17 mouse cellular contexts compared by ENCODE assay signal in the genomic region with DNA sequence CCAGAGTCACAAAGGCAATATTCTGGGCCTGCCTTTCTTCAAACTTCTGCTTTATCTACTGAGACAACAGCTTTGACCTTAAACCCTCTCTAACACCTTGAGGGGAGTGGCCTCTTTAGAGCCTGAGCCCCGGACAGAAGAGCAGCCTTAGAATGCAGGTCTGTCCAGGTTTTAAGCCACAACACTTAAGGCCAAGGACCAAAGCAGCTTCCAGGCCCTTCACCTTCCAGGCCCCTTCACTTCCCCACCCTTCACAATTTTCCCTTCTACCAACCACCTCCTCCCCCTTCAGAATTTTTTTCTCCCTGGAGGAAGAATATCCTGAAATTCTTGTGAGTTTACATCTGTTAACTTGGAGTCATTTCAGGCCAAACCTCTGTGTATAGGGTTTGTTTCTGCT. TPM values are rescaled to one million over a fixed set of nuclear protein-coding genes. Genes with fewer than 3 reads are reported as not detected.
A peak's percentile ranks its signal among the peaks of the same experiment; 100 is the strongest.
DNase-seq lines count a peak whose midpoint lies in the region; ATAC-seq and TF ChIP-seq lines count a peak whose summit lies in the region.
"Had no signal": no experiment of that assay in that cellular context is flagged by ENCODE, and none has a peak within 500 bp of the region (broad histone marks: within the 10 kb centered on the region; RNA-seq: fewer than 3 reads in every experiment).

No protein-coding gene starts in this region.

- H3K9me3 ChIP-seq in hindbrain, postnatal 0 days (ENCODE audit: low read length), result no peaks in the 10 kb centered on the region
- no peaks in the 10 kb centered on the region for H3K9me3 ChIP-seq in midbrain, embryonic 16.5 days (replicated peaks; ENCODE audit: control insufficient read depth, low read length, poor library complexity, severe bottlenecking)
- H3K9me3 ChIP-seq: limb, embryonic 12.5 days had no signal

- 22% methylated on average over 1 of the region's 1 CpGs for WGBS in hindbrain, postnatal 0 days
- WGBS in midbrain, embryonic 16.5 days, result 0% methylated on average over 1 of the region's 1 CpGs
- 34% methylated on average over 1 of the region's 1 CpGs for WGBS in lung, adult 2 months

- H3K9ac ChIP-seq in hindbrain, postnatal 0 days (replicated peaks; ENCODE audit: low read length), result no peak overlapping the region
- H3K9ac ChIP-seq in midbrain, embryonic 16.5 days (ENCODE audit: low read depth, low read length), result peak overlapping the region; percentile 26; the same call in 1 of the 2 replicates
- H3K9ac ChIP-seq: limb, embryonic 12.5 days; liver, embryonic 14.5 days had no signal

- no peak for ATAC-seq in hindbrain, postnatal 0 days
- ATAC-seq in midbrain, embryonic 16.5 days, result no peak
- no peak for ATAC-seq in activated CD4-positive, CD25-positive, alpha-beta regulatory T cell, adult 4 months
- ATAC-seq: lung, postnatal 0 days had no signal

- peak; percentile 69 for DNase-seq in heart, adult 11 months
- DNase-seq in heart, postnatal 10 days, result no peak
- DNase-seq in ES-CJ7 (ENCODE audit: low read depth, low spot score), result peak; percentile 58
- no peak for DNase-seq in hindbrain, postnatal 0 days (ENCODE audit: low spot score)
- no peak for DNase-seq in urinary bladder, postnatal 4 days (ENCODE audit: low spot score in 2 of 2)
- DNase-seq in lung, adult 2 months, result no peak
- DNase-seq: adrenal gland, adult 2 months; cerebellum, adult 11 months; kidney, adult 8-10 months; kidney, postnatal 25 days; right cerebral cortex, postnatal 14 days had no signal

- H3K4me3 ChIP-seq in hindbrain, postnatal 0 days (ENCODE audit: low read length), result no peak overlapping the region
- H3K4me3 ChIP-seq in midbrain, embryonic 16.5 days (ENCODE audit: low read depth, low read length), result no peak overlapping the region
- no peak overlapping the region for H3K4me3 ChIP-seq in lung, adult 2 months (replicated peaks; ENCODE audit: extremely low read depth, low read depth, low read length)
- H3K4me3 ChIP-seq: limb, embryonic 12.5 days; megakaryocyte, embryonic 14.5 days had no signal

- H3K36me3 ChIP-seq in hindbrain, postnatal 0 days (ENCODE audit: insufficient read depth, low read length), result no peaks in the 10 kb centered on the region
- H3K36me3 ChIP-seq in midbrain, embryonic 16.5 days (ENCODE audit: control insufficient read depth, insufficient read depth, low read length), result no peaks in the 10 kb centered on the region
- H3K36me3 ChIP-seq: limb, embryonic 12.5 days had no signal

- TF ChIP-seq POLR2A in lung, adult 2 months (IDR thresholded peaks at IDR 0.05; ENCODE audit: borderline replicate concordance, extremely low read depth, low read depth, low read length), result no peak

- no peak for TF ChIP-seq CTCF in hindbrain, postnatal 0 days (IDR thresholded peaks at IDR 0.05; ENCODE audit: low read depth)
- TF ChIP-seq CTCF in lung, adult 2 months (IDR thresholded peaks at IDR 0.05; ENCODE audit: insufficient read depth, low read length), result no peak

- H3K4me2 ChIP-seq in hindbrain, postnatal 0 days (ENCODE audit: low read depth, low read length), result peak overlapping the region; percentile 49; the same call in 1 of the 2 replicates
- peak overlapping the region; percentile 36 for H3K4me2 ChIP-seq in midbrain, embryonic 16.5 days (ENCODE audit: low read length)
- H3K4me2 ChIP-seq: limb, embryonic 12.5 days had no signal

- no peaks in the 10 kb centered on the region for H3K4me1 ChIP-seq in hindbrain, postnatal 0 days (ENCODE audit: insufficient read depth, low read length)
- peaks cover 4% of the 10 kb centered on the region; the same call in 1 of the 2 replicates for H3K4me1 ChIP-seq in midbrain, embryonic 16.5 days (ENCODE audit: control insufficient read depth, insufficient read depth, low read length)
- H3K4me1 ChIP-seq in lung, adult 2 months (ENCODE audit: control insufficient read depth, insufficient read depth, low read length), result peaks cover 6% of the 10 kb centered on the region; the same call in 1 of the 2 replicates

- no peak overlapping the region for H3K27ac ChIP-seq in hindbrain, postnatal 0 days
- H3K27ac ChIP-seq in midbrain, embryonic 16.5 days (ENCODE audit: low read length), result peak overlapping the region; percentile 83
- H3K27ac ChIP-seq: limb, embryonic 12.5 days; liver, embryonic 14.5 days had no signal

- intact Hi-C loops in heart, postnatal 10 days (cut with DNase I), result loop anchor here (5.0 to 10.0 kb wide), 2 partner anchors 250 to 347 kb away; partner anchors contain the start of gene Nkx2-4

- peaks cover 76% of the 10 kb centered on the region for H3K27me3 ChIP-seq in hindbrain, postnatal 0 days (ENCODE audit: insufficient read depth, low read length)
- H3K27me3 ChIP-seq in midbrain, embryonic 16.5 days (ENCODE audit: control insufficient read depth, insufficient read depth, low read depth, low read length), result peaks cover 37% of the 10 kb centered on the region

RNA-seq across cellular contexts. Expression of gene Kiz, which starts 18.0 kb away (rescaled TPM):
- 10 to 100 TPM; 39.9 to 50.6 TPM for total RNA-seq in heart, postnatal 10 days (2021)
- 6.6 and 6.9 TPM in 2 replicates for total RNA-seq in hindbrain, postnatal 0 days (2014; rRNA removed)
- polyA plus RNA-seq in hindbrain, postnatal 0 days (2015; fragmentation: Nextera tagmentation; extraction: Ambion mirVana), result 18.6 and 20.7 TPM in 2 replicates
- polyA plus RNA-seq in midbrain, embryonic 16.5 days (2015; fragmentation: Nextera tagmentation; extraction: Ambion mirVana), result 27.9 and 28.3 TPM in 2 replicates
- 10 to 100 TPM; 16.3 to 20.0 TPM for polyA plus RNA-seq in activated CD4-positive, CD25-positive, alpha-beta regulatory T cell, adult 4 months (2017; shearing (Covaris generic))
- 5.5 and 8.0 TPM in 2 replicates for polyA plus RNA-seq in lung, adult 2 months (2012; rRNA removed)

Comparison
In these comparisons a context has a peak if more than half of its experiments do, and no peak if none do; other contexts are left out.
1. DNase-seq: peak in heart, adult 11 months (single experiment) and ES-CJ7 (single experiment); none in heart, postnatal 10 days (0 of 2), hindbrain, postnatal 0 days (single experiment), urinary bladder, postnatal 4 days (0 of 2) and lung, adult 2 months (single experiment).